Mouse (Mus musculus) myocyte (in vitro differentiated cells): Measurements from ENCODE around the gene Kif16b.

ENCODE experiments used
- CEBPB ChIP-seq: IDR thresholded peaks from 2 replicates; pipeline ENCODE4 v1.6.1; 2011; ENCODE audit warnings: mild to moderate bottlenecking, moderate library complexity; ENCODE audit not compliant: poor library complexity, insufficient read depth, severe bottlenecking
- E2F4 ChIP-seq: IDR thresholded peaks from one replicate; pipeline ENCODE4 v1.6.1; 2011; ENCODE audit warnings: mild to moderate bottlenecking, control low read depth, moderate library complexity; ENCODE audit not compliant: insufficient read depth
- MAX ChIP-seq: IDR thresholded peaks from one replicate; pipeline ENCODE4 v1.6.1; 2011; ENCODE audit warnings: low read depth, mild to moderate bottlenecking, control low read depth
- POLR2A ChIP-seq: IDR thresholded peaks from one replicate; pipeline ENCODE4 v1.6.1; 2011; ENCODE audit warnings: low read depth, mild to moderate bottlenecking, control low read depth, moderate library complexity; ENCODE audit not compliant: insufficient read length
- POLR2AphosphoS2 ChIP-seq: IDR thresholded peaks from one replicate; pipeline ENCODE4 v1.6.1; 2011; ENCODE audit warnings: low read depth, control low read depth; ENCODE audit not compliant: insufficient read length
- TCF12 ChIP-seq: IDR thresholded peaks from one replicate; pipeline ENCODE4 v1.6.1; 2011; ENCODE audit warnings: mild to moderate bottlenecking, control low read depth; ENCODE audit not compliant: poor library complexity, insufficient read depth, severe bottlenecking
- TCF3 ChIP-seq: IDR thresholded peaks from one replicate; pipeline ENCODE4 v1.6.1; 2011; ENCODE audit warnings: low read depth, control low read depth; ENCODE audit not compliant: insufficient read length

DNA sequence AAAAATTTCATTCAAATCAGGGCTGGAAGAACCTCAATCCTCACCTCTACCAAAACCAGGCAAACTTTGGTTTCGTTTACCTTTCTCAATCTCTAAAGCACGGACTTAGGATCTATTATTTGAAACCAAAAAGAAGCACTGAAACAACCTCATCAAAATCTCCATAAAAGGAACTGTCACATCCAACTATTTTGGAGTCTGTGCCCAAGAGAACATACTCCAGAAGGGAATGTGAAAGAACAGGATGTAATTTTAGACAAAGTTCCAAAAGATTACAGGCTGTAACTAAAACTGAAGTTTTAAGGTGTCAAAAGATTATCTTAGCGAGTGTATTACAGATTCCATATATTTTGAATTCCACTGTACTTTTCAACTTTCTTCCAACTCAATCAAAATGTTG lies 232.9 kb downstream of the Kif16b start:
- no peak for TF ChIP-seq POLR2A
- no peak for TF ChIP-seq POLR2AphosphoS2
- TF ChIP-seq TCF3: no peak
- TF ChIP-seq CEBPB: no peak
- no peak for TF ChIP-seq E2F4
- TF ChIP-seq MAX: no peak
- no peak for TF ChIP-seq TCF12
